Mouse (Mus musculus) liver, adult 2 months (tissue): ENCODE measurements around the gene Ldhal6b. TPM values are rescaled to one million over a fixed set of nuclear protein-coding genes. Genes with fewer than 3 reads are reported as not detected.

ENCODE experiments used
- DNase-seq: peaks from one replicate; pipeline ENCODE4 v3.0.0-alpha.2; 2011; ENCODE audit warnings: low read depth, low spot score; ENCODE audit errors: extremely low read depth
- H3K27ac ChIP-seq: fragments of 200-500 bp; replicated peaks from 2 replicates; pipeline ENCODE4 v1.5.1; 2012; ENCODE audit warnings: low read depth, mild to moderate bottlenecking, control low read depth, inconsistent platforms, low read length; ENCODE audit not compliant: insufficient read depth
- H3K27me3 ChIP-seq: fragments of 200-500 bp; 2 replicates; pipeline ENCODE4 v1.6.1; 2012; ENCODE audit warnings: mild to moderate bottlenecking, moderate library complexity, low read length, inconsistent platforms; ENCODE audit not compliant: control insufficient read depth, insufficient read depth
- H3K36me3 ChIP-seq: fragments of 200-500 bp; 2 replicates; pipeline ENCODE4 v1.6.1; 2012; ENCODE audit warnings: low read length, inconsistent platforms; ENCODE audit not compliant: control insufficient read depth, insufficient read depth
- H3K4me1 ChIP-seq: fragments of 200-500 bp; 2 replicates; pipeline ENCODE4 v1.6.1; 2011; ENCODE audit warnings: low read length; ENCODE audit not compliant: control insufficient read depth, insufficient read depth
- H3K4me3 ChIP-seq: fragments of 200-500 bp; 2 replicates; pipeline ENCODE4 v1.5.1; 2011; ENCODE audit warnings: low read depth, mild to moderate bottlenecking, control low read depth, low read length, moderate library complexity; ENCODE audit not compliant: insufficient read depth
- H3K79me2 ChIP-seq: fragments of 200-500 bp; 2 replicates; pipeline ENCODE4 v1.6.1; 2012; ENCODE audit warnings: inconsistent platforms, mild to moderate bottlenecking, low read length, moderate library complexity; ENCODE audit not compliant: control insufficient read depth, insufficient read depth
- H3K9ac ChIP-seq: fragments of 200-500 bp; 2 replicates; pipeline ENCODE4 v1.6.1; 2012; ENCODE audit warnings: low read depth, mild to moderate bottlenecking, control low read depth, inconsistent platforms, low read length
- CTCF ChIP-seq: fragments of 200-500 bp; IDR thresholded peaks from 2 replicates; pipeline ENCODE4 v1.5.1; 2011; ENCODE audit warnings: low read depth, low read length, control low read depth
- POLR2A ChIP-seq: fragments of 200-500 bp; IDR thresholded peaks from 2 replicates; pipeline ENCODE4 v1.6.1; 2011; ENCODE audit warnings: low read length, control low read depth; ENCODE audit not compliant: insufficient read depth; ENCODE audit errors: extremely low read depth
- WGBS: fragments of 180-500 bp; shearing (Covaris S2); methylation state at CpG from one replicate; pipeline ENCODE4 v1.1.7; 2018; 5-methylcytosine and 5-hydroxymethylcytosine counted together
- polyA plus RNA-seq: library from polyadenylated mRNA; depleted of rRNA; stranded (reverse); fragments of >200 nt; gene quantifications from 2 replicates; pipeline ENCODE4 v1.2.3, GENCODE M21; 2012
- total RNA-seq: library from RNA; depleted of rRNA; stranded (reverse); fragments of >200 nt; gene quantifications from 2 replicates; pipeline ENCODE4 v1.2.3, GENCODE M21; 2014

Ldhal6b gene
- total and polyA plus RNA-seq, 2 experiments = 0.32 to 0.46 TPM

DNA sequence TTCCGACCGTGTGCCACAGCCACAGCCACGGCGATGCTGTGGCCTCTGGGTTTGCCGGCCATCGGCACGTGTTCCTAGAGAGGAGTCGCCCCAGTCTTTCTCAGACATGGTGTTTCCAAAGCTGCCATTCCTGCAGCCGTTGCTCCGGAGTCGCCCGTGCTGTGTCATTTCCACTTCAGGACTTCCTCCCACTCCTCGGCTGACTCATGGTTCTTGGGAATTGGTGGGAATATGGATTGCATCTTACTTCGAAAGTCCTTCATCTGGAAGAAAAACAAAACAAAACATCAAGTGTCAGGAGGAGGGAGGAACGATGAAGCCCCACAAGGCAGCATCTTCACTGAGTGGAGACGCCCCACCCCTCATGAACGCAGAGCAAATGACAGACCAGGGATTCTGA is 7.4 kb downstream of the Ldhal6b start:
- no peak overlapping the region for H3K4me3 ChIP-seq
- H3K27me3 ChIP-seq = no peaks in the 10 kb centered on the region
- TF ChIP-seq CTCF = no peak
- no peak for TF ChIP-seq POLR2A
- peaks cover 7% of the 10 kb centered on the region; the same call in 1 of the 2 replicates for H3K4me1 ChIP-seq
- no peaks in the 10 kb centered on the region for H3K79me2 ChIP-seq
- H3K36me3 ChIP-seq = peaks cover 2% of the 10 kb centered on the region; the same call in 1 of the 2 replicates
- WGBS = 93% methylated on average over 17 of the region's 17 CpGs
- H3K27ac ChIP-seq = no peak overlapping the region
- no peak overlapping the region for H3K9ac ChIP-seq
- DNase-seq = no peak

DNA sequence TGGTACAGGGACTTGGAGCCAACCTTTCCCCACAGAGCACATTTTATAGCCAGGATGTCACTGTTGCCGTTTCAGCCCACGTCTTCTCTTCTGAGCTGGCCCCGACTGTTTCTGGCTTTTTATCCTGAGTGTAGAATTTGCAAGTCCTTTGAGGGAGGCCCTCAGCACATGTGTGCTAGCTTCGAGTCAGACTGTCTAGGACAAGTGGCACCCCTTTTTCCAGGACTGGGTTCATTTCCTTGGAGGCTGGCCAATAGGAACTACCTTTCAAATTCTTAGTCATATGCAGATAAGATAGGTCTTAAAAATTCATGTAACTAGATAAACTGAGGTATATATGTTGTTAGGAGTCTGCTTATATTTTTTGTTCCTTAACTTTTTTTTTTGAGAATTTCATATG is 8.2 kb downstream of the Ldhal6b start:
- Histone ChIP-seq H3K27me3 (no peaks in the 10 kb centered on the region), H3K36me3 (peaks cover 2% of the 10 kb centered on the region; the same call in 1 of the 2 replicates), H3K9ac (no peak overlapping the region), H3K4me1 (peaks cover 7% of the 10 kb centered on the region; the same call in 1 of the 2 replicates), H3K4me3 (no peak overlapping the region), H3K79me2 (no peaks in the 10 kb centered on the region), H3K27ac (no peak overlapping the region)
- no peak for DNase-seq
- no peak for TF ChIP-seq POLR2A
- TF ChIP-seq CTCF = no peak
- WGBS = 88% methylated on average over 4 of the region's 4 CpGs

DNA sequence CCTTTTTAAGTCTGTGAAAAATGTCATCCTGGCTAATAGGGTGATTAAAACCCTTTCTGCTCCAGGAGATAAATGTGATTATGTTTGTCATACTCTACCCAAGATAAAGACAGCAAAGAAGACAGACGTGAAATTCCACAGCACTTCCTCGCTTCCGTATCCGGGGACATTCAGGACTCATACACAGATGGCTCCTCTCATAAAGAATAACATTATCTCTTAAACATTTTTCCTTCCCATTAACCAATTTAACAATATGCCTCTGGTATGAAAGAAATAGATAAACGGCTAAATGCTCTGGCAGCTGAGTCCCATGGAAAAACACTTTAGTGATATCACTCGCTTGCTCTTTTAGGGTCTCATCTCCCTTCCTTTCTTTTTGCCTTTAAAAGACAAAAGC is 11.5 kb downstream of the Ldhal6b start:
- no peak overlapping the region for H3K9ac ChIP-seq
- no peaks in the 10 kb centered on the region for H3K79me2 ChIP-seq
- WGBS = 66% methylated on average over 6 of the region's 6 CpGs
- no peak for DNase-seq
- TF ChIP-seq CTCF = no peak
- H3K27me3 ChIP-seq = no peaks in the 10 kb centered on the region
- H3K36me3 ChIP-seq = peaks cover 2% of the 10 kb centered on the region; the same call in 1 of the 2 replicates
- no peak overlapping the region for H3K27ac ChIP-seq
- no peaks in the 10 kb centered on the region for H3K4me1 ChIP-seq
- H3K4me3 ChIP-seq = no peak overlapping the region

DNA sequence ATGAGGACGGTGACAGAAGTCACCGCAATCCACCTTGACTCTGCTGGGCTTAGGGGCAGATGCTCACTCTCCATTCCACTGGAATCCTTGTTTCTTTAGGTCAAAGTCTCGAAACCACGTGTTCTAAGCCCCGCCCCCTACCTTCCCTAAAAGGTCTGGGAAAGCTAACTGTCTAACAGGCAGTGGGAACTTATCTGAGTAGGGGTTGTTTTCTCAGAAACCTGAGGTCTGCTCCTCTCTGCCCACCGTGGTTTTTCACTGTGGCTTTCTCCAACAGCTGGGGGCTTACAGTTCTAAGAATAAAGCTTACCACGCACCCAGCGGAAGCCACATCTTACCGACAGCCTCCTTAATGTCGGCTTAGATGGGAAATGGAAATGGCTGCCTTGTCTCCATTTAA is 12.0 kb downstream of the Ldhal6b start:
- H3K27me3 ChIP-seq = no peaks in the 10 kb centered on the region
- no peak overlapping the region for H3K4me3 ChIP-seq
- no peaks in the 10 kb centered on the region for H3K79me2 ChIP-seq
- TF ChIP-seq CTCF (no peak), POLR2A (no peak)
- no peak for DNase-seq
- H3K27ac ChIP-seq = no peak overlapping the region
- H3K4me1 ChIP-seq = no peaks in the 10 kb centered on the region
- H3K36me3 ChIP-seq = peaks cover 2% of the 10 kb centered on the region; the same call in 1 of the 2 replicates
- 33% methylated on average over 10 of the region's 10 CpGs for WGBS
- H3K9ac ChIP-seq = no peak overlapping the region

DNA sequence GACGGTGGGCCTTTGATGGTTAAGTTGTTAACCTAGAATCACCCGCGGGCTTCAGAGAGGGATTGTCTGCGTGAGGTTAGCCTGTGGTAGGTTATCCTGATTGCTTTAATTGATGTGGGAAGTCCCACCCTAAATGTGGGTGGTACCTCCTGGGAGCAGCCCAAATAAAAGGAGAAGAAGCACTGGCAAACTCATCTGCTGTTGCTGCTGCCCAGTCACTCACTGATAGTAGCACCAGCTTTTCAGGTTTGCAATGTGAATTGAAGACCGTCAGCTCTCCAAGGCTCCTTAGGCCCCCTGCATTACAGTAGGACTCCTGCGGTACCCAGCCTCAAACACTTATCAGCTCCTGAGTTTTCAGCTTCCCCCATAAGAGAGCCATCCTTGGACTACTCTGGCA is 14.7 kb downstream of the Ldhal6b start:
- 92% methylated on average over 6 of the region's 6 CpGs for WGBS
- Histone ChIP-seq H3K27ac (no peak overlapping the region), H3K4me1 (no peaks in the 10 kb centered on the region), H3K4me3 (no peak overlapping the region), H3K27me3 (no peaks in the 10 kb centered on the region), H3K9ac (no peak overlapping the region), H3K79me2 (no peaks in the 10 kb centered on the region), H3K36me3 (no peaks in the 10 kb centered on the region)
- DNase-seq = no peak
- TF ChIP-seq CTCF = no peak

DNA sequence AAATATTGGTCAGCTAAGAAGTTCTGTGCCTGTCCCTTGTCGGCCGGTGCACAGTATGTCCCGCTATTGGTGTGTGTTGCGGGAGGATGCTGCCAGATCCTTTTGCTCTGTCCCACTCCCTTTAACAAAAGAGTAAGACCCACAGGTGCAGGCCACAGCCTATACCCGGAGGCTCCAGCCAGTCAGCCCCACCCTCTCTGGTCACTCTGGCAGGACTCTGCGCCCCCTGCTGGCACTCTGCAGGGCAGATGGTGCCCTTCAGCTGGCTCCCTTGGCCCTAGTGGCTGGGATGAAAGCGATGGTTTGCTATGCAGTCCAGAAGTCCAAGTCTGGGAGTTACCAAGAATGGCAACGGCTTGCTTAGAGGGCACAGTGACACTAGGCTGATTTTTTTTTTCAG is 15.9 kb downstream of the Ldhal6b start:
- Histone ChIP-seq H3K27me3 (no peaks in the 10 kb centered on the region), H3K9ac (no peak overlapping the region)
- 30% methylated on average over 8 of the region's 8 CpGs for WGBS

More for the DNA sequence above, 15.9 kb downstream of the Ldhal6b start:
- TF ChIP-seq CTCF = peak; percentile 95
- TF ChIP-seq POLR2A = no peak
- Histone ChIP-seq H3K27ac (no peak overlapping the region), H3K79me2 (no peaks in the 10 kb centered on the region), H3K36me3 (no peaks in the 10 kb centered on the region), H3K4me3 (no peak overlapping the region), H3K4me1 (no peaks in the 10 kb centered on the region)
- peak; percentile 75 for DNase-seq
